Mouse (Mus musculus) heart, embryonic 15.5 days (tissue): Measurements from ENCODE around the gene Fhl1. TPM values are rescaled to one million over a fixed set of nuclear protein-coding genes. Genes with fewer than 3 reads are reported as not detected.

Experiments
- ATAC-seq: fragments of 200-750 bp; cut with Nextera tagmentation; replicated peaks from 2 replicates; pipeline ENCODE4 v1.8.0; 2017; ENCODE audit warnings: low read depth, moderate TSS enrichment; ENCODE audit not compliant: insufficient number of reproducible peaks, insufficient read depth, low FRiP score
- H3K27ac ChIP-seq: fragments of 300-500 bp; sonication (generic); 2 replicates; pipeline ENCODE4 v1.5.1; 2015; ENCODE audit warnings: mild to moderate bottlenecking, inconsistent platforms
- H3K27me3 ChIP-seq: fragments of 300-500 bp; sonication (generic); 2 replicates; pipeline ENCODE4 v1.6.1; 2015; ENCODE audit warnings: inconsistent platforms
- H3K36me3 ChIP-seq: fragments of 300-500 bp; sonication (generic); 2 replicates; pipeline ENCODE4 v1.6.1; 2015; ENCODE audit warnings: mild to moderate bottlenecking, inconsistent platforms
- H3K4me1 ChIP-seq: fragments of 300-500 bp; sonication (generic); replicated peaks from 2 replicates; pipeline ENCODE4 v1.6.1; 2015; ENCODE audit warnings: inconsistent platforms
- H3K4me2 ChIP-seq: fragments of 300-500 bp; sonication (generic); 2 replicates; pipeline ENCODE4 v1.6.1; 2015; ENCODE audit warnings: inconsistent platforms, mild to moderate bottlenecking, moderate library complexity
- H3K4me3 ChIP-seq: fragments of 300-500 bp; sonication (generic); 2 replicates; pipeline ENCODE4 v1.5.1; 2015; ENCODE audit warnings: mild to moderate bottlenecking, inconsistent platforms
- H3K9ac ChIP-seq: fragments of 300-500 bp; sonication (generic); 2 replicates; pipeline ENCODE4 v1.6.1; 2015; ENCODE audit warnings: mild to moderate bottlenecking, inconsistent platforms
- H3K9me3 ChIP-seq: fragments of 300-500 bp; sonication (generic); replicated peaks from 2 replicates; pipeline ENCODE4 v1.6.1; 2016; ENCODE audit warnings: inconsistent platforms
- WGBS: fragments of 180-500 bp; shearing (Covaris S2); methylation state at CpG from one replicate; pipeline ENCODE4 v1.1.7; 2015; ENCODE audit warnings: mixed read lengths; 5-methylcytosine and 5-hydroxymethylcytosine counted together
- polyA plus RNA-seq: library from polyadenylated mRNA; unstranded; fragments of >200 nt; fragmentation: Nextera tagmentation; extraction: Ambion mirVana; gene quantifications from 2 replicates; pipeline ENCODE4 v1.2.1, GENCODE M21; 2015

The Fhl1 gene
- polyA plus RNA-seq, 1 experiment from 2014 or later, result 189 TPM

- no peaks in the 10 kb centered on the region for H3K4me1 ChIP-seq
- no peaks in the 10 kb centered on the region for H3K27me3 ChIP-seq
- H3K9ac ChIP-seq, result no peak overlapping the region
- H3K9me3 ChIP-seq, result no peaks in the 10 kb centered on the region
- no peaks in the 10 kb centered on the region for H3K36me3 ChIP-seq
- 69% methylated on average over 1 of the region's 1 CpGs for WGBS
- no peak overlapping the region for H3K27ac ChIP-seq
- no peak overlapping the region for H3K4me2 ChIP-seq
- no peak for ATAC-seq
- no peak overlapping the region for H3K4me3 ChIP-seq
Measured at GRCm38 (mm10) chrX:56712666-56713065, 18.9 kb upstream of the Fhl1 start.

- ATAC-seq, result no peak
- WGBS, result 48% methylated on average over 8 of the region's 8 CpGs
- no peaks in the 10 kb centered on the region for H3K9me3 ChIP-seq
- H3K9ac ChIP-seq, result no peak overlapping the region
- no peaks in the 10 kb centered on the region for H3K27me3 ChIP-seq
- no peak overlapping the region for H3K4me3 ChIP-seq
- no peaks in the 10 kb centered on the region for H3K36me3 ChIP-seq
- H3K4me2 ChIP-seq, result 0 out of 2 replicates have a peak overlapping the region, but pooled peaks have one; percentile 34
- H3K4me1 ChIP-seq, result no peaks in the 10 kb centered on the region
- 0 out of 2 replicates have a peak overlapping the region, but pooled peaks have one; percentile 6 for H3K27ac ChIP-seq
Measured at GRCm38 (mm10) chrX:56722559-56722958, 9.0 kb upstream of the Fhl1 start.

GRCm38 (mm10) chrX:56728507-56728906 lies 3.1 kb upstream of the Fhl1 start:
- no peak for ATAC-seq
- H3K36me3 ChIP-seq, result no peaks in the 10 kb centered on the region
- H3K4me3 ChIP-seq, result no peak overlapping the region
- H3K4me2 ChIP-seq, result no peak overlapping the region
- H3K27ac ChIP-seq, result no peak overlapping the region
- no peaks in the 10 kb centered on the region for H3K9me3 ChIP-seq
- whole genome bisulfite sequencing, result 38% methylated on average over 3 of the region's 3 CpGs
- no peak overlapping the region for H3K9ac ChIP-seq
- H3K27me3 ChIP-seq, result 0 out of 2 replicates have a peak, but pooled peaks cover 2% of the 10 kb centered on the region
- 0 out of 2 replicates have a peak, but pooled peaks cover 2% of the 10 kb centered on the region for H3K4me1 ChIP-seq

GRCm38 (mm10) chrX:56730828-56731305 lies 720 bp upstream of the Fhl1 start:
- ATAC-seq, result peak; percentile 19; the same call in 1 of the 2 replicates
- Histone ChIP-seq H3K4me3 (peak overlapping the region; percentile 62), H3K27ac (peak overlapping the region; percentile 87), H3K9me3 (no peaks in the 10 kb centered on the region), H3K4me2 (peak overlapping the region; percentile 63), H3K9ac (peak overlapping the region; percentile 60), H3K36me3 (no peaks in the 10 kb centered on the region), H3K27me3 (0 out of 2 replicates have a peak, but pooled peaks cover 2% of the 10 kb centered on the region), H3K4me1 (peaks cover 2% of the 10 kb centered on the region; the same call in 1 of the 2 replicates)
- WGBS, result 19% methylated on average over 10 of the region's 10 CpGs

- peak overlapping the region; percentile 69; the same call in 1 of the 2 replicates for H3K9ac ChIP-seq
- H3K27me3 ChIP-seq, result 0 out of 2 replicates have a peak, but pooled peaks cover 2% of the 10 kb centered on the region
- 8% methylated on average over 3 of the region's 3 CpGs for WGBS
- no peaks in the 10 kb centered on the region for H3K36me3 ChIP-seq
- H3K4me2 ChIP-seq, result peak overlapping the region; percentile 63
- peaks cover 6% of the 10 kb centered on the region for H3K4me1 ChIP-seq
- no peaks in the 10 kb centered on the region for H3K9me3 ChIP-seq
- peak overlapping the region; percentile 62 for H3K4me3 ChIP-seq
- ATAC-seq, result no peak
- H3K27ac ChIP-seq, result peak overlapping the region; percentile 87
Measured at GRCm38 (mm10) chrX:56732401-56732800, 814 bp downstream of the Fhl1 start.

DNA sequence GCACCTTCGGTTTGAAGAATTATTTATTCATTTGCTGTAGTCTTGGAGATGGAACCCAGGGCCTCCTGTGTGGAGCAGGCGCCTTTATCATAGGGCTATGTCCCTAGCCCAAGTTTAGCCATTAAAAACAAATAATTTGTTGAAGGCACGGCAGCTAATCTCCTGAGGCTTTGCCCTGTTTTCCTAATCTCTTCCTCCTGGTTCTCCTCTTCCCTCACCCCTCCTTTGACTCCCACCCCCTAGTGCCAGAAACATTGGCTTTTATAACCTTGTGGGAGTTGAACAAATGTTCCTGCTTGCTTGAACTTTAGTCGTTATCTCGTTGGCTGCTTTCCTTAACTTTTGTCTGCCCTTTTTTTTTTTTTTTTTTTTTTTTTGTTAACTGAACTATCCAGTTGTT lies 2.8 kb downstream of the Fhl1 start:
- WGBS, result 29% methylated on average over 5 of the region's 5 CpGs
- H3K4me2 ChIP-seq, result peak overlapping the region; percentile 21; the same call in 1 of the 2 replicates
- peak overlapping the region; percentile 34; the same call in 1 of the 2 replicates for H3K27ac ChIP-seq
- H3K4me1 ChIP-seq, result peaks cover 7% of the 10 kb centered on the region
- no peak for ATAC-seq
- H3K9ac ChIP-seq, result no peak overlapping the region
- 0 out of 2 replicates have a peak, but pooled peaks cover 2% of the 10 kb centered on the region for H3K27me3 ChIP-seq
- 0 out of 2 replicates have a peak overlapping the region, but pooled peaks have one; percentile 11 for H3K4me3 ChIP-seq
- no peaks in the 10 kb centered on the region for H3K9me3 ChIP-seq
- H3K36me3 ChIP-seq, result no peaks in the 10 kb centered on the region

- Histone ChIP-seq H3K9ac (no peak overlapping the region), H3K27ac (no peak overlapping the region), H3K36me3 (no peaks in the 10 kb centered on the region), H3K27me3 (0 out of 2 replicates have a peak, but pooled peaks cover 2% of the 10 kb centered on the region), H3K4me1 (peaks cover 5% of the 10 kb centered on the region), H3K4me3 (no peak overlapping the region), H3K4me2 (no peak overlapping the region), H3K9me3 (no peaks in the 10 kb centered on the region)
- 67% methylated on average over 1 of the region's 1 CpGs for WGBS
- ATAC-seq, result no peak
Measured at GRCm38 (mm10) chrX:56736226-56736625, 4.6 kb downstream of the Fhl1 start.

DNA sequence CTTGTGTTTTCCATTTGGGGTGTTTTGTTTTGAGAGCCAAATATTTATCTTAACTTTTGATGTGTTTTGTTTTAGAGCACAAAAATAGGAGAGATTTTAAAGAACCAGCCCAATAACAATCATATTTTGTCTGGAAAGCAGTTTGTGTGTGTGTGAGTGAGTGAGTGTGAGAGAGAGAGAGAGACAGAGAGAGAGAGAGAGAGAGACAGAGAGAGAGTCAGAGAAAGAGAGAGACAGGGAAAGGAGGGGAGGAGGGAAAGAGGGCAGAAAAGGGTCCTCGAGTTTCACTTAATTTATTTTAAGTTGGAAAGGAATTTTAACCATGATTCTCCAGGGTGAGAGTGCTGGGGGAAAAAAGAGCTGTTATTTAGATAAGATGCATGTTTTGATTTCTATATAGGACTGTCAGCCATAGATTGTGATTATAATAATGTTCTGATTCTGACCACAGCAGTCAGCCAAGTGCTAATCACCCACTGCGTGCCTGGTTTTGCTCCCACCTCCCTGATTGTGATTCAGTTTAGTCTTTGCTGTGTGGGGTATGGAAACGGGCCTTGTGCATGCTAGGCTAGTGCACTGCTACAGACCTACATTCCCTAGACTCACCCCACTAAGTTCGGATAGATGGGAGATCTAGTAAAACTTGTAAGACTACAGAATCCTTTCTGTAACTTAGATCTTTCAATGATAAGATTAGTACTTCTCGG lies 6.4 kb downstream of the Fhl1 start:
- Histone ChIP-seq H3K4me1 (peaks cover 5% of the 10 kb centered on the region), H3K9me3 (no peaks in the 10 kb centered on the region), H3K36me3 (no peaks in the 10 kb centered on the region), H3K4me2 (no peak overlapping the region), H3K27me3 (no peaks in the 10 kb centered on the region), H3K4me3 (no peak overlapping the region), H3K27ac (no peak overlapping the region), H3K9ac (no peak overlapping the region)
- WGBS, result 56% methylated on average over 5 of the region's 5 CpGs
- no peak for ATAC-seq

GRCm38 (mm10) chrX:56741428-56741827 lies 9.8 kb downstream of the Fhl1 start:
- no peaks in the 10 kb centered on the region for H3K9me3 ChIP-seq
- H3K27ac ChIP-seq, result no peak overlapping the region
- H3K4me2 ChIP-seq, result no peak overlapping the region
- no peak for ATAC-seq
- no peak overlapping the region for H3K4me3 ChIP-seq
- 0 out of 2 replicates have a peak, but pooled peaks cover 2% of the 10 kb centered on the region for H3K4me1 ChIP-seq
- no peak overlapping the region for H3K9ac ChIP-seq
- no peaks in the 10 kb centered on the region for H3K27me3 ChIP-seq
- WGBS, result 67% methylated on average over 3 of the region's 3 CpGs
- no peaks in the 10 kb centered on the region for H3K36me3 ChIP-seq

- Histone ChIP-seq H3K4me3 (no peak overlapping the region), H3K27me3 (no peaks in the 10 kb centered on the region), H3K27ac (no peak overlapping the region), H3K9me3 (no peaks in the 10 kb centered on the region), H3K4me1 (peaks cover 9% of the 10 kb centered on the region; the same call in 1 of the 2 replicates), H3K9ac (no peak overlapping the region), H3K4me2 (no peak overlapping the region), H3K36me3 (no peaks in the 10 kb centered on the region)
- no peak for ATAC-seq
- WGBS, result 55% methylated on average over 4 of the region's 4 CpGs
Measured at GRCm38 (mm10) chrX:56751536-56751935, 19.9 kb downstream of the Fhl1 start.

DNA sequence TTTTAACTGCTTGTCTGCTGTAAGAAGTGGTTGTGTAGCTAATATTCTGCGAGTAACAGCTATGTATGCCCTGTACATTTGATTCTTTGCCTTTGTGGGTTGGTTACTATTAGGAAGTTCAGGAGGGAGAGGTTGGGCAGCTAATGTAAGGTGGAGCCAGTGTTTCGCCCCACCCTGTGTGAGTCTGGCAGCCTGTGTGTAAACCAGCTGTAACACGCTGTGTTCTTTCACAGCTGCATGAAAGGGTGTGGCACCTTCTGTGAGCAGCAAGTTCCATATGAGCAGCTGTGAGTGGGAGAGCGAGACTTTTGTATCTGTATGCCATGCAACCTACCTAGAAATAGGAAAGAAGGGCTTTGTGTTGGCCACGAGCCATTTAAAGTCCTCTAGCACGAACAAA lies 20.6 kb downstream of the Fhl1 start:
- Histone ChIP-seq H3K27me3 (no peaks in the 10 kb centered on the region), H3K9ac (no peak overlapping the region), H3K27ac (no peak overlapping the region), H3K4me2 (no peak overlapping the region), H3K4me1 (peaks cover 9% of the 10 kb centered on the region; the same call in 1 of the 2 replicates), H3K9me3 (no peaks in the 10 kb centered on the region), H3K4me3 (no peak overlapping the region), H3K36me3 (no peaks in the 10 kb centered on the region)
- 63% methylated on average over 6 of the region's 6 CpGs for WGBS
- ATAC-seq, result no peak
